Mouse (Mus musculus): ENCODE data around the gene Clybl. TPM values are rescaled to one million over a fixed set of nuclear protein-coding genes. Genes with fewer than 3 reads are reported as not detected.

Gene Clybl
- polyA plus RNA-seq, 1 experiment from 2014 or later = 28.8 TPM

GRCm38 (mm10) chr14:122405897-122406540, 224.5 kb downstream of the Clybl start:
- H3K4me3 ChIP-seq (ENCODE audit: low read depth, low read length) = peak overlapping the region; percentile 33
- DNase-seq (ENCODE audit: low spot score) (no peak), ATAC-seq (ENCODE audit: low FRiP score, low TSS enrichment) (no peak)
- H3K9me3 ChIP-seq (ENCODE audit: control insufficient read depth, low read length) = no peaks in the 10 kb centered on the region
- H3K36me3 ChIP-seq (ENCODE audit: control insufficient read depth, insufficient read depth, low read length) = no peaks in the 10 kb centered on the region
- peaks cover 5% of the 10 kb centered on the region; the same call in 1 of the 2 replicates for H3K27me3 ChIP-seq (ENCODE audit: control insufficient read depth, insufficient read depth, low read length)
- H3K4me1 ChIP-seq (replicated peaks; ENCODE audit: control insufficient read depth, insufficient read depth) = no peaks in the 10 kb centered on the region; the same call in 1 of the 2 replicates
- H3K9ac ChIP-seq (ENCODE audit: low read length) = no peak overlapping the region
- WGBS = 7% methylated on average over 18 of the region's 18 CpGs
- no peak overlapping the region for H3K27ac ChIP-seq (replicated peaks)
- TF ChIP-seq CTCF (IDR thresholded peaks at IDR 0.05; ENCODE audit: low read depth) = no peak
- peak overlapping the region; percentile 53 for H3K4me2 ChIP-seq (replicated peaks; ENCODE audit: low read depth)

- no peaks in the 10 kb centered on the region for H3K36me3 ChIP-seq (ENCODE audit: control insufficient read depth, insufficient read depth, low read length)
- no peaks in the 10 kb centered on the region for H3K9me3 ChIP-seq (ENCODE audit: control insufficient read depth, low read length)
- no peak overlapping the region for H3K9ac ChIP-seq (ENCODE audit: low read length)
- no peak for TF ChIP-seq EP300 (optimal IDR thresholded peaks at IDR 0.05)
- TF ChIP-seq CTCF (IDR thresholded peaks at IDR 0.05; ENCODE audit: low read depth) = no peak
- ATAC-seq (ENCODE audit: low FRiP score, low TSS enrichment) = 0 out of 2 replicates have a peak, but pooled peaks have one; percentile 26
- peaks cover 5% of the 10 kb centered on the region; the same call in 1 of the 2 replicates for H3K27me3 ChIP-seq (ENCODE audit: control insufficient read depth, insufficient read depth, low read length)
- peak overlapping the region; percentile 53 for H3K4me2 ChIP-seq (replicated peaks; ENCODE audit: low read depth)
- 5% methylated on average over 58 of the region's 58 CpGs for WGBS
- no peak for DNase-seq (ENCODE audit: low spot score)
- peak overlapping the region; percentile 33 for H3K4me3 ChIP-seq (ENCODE audit: low read depth, low read length)
- H3K4me1 ChIP-seq (replicated peaks; ENCODE audit: control insufficient read depth, insufficient read depth) = no peaks in the 10 kb centered on the region; the same call in 1 of the 2 replicates
- no peak overlapping the region for H3K27ac ChIP-seq (replicated peaks)
These were observed 225.2 kb downstream of the Clybl start for GRCm38 (mm10) chr14:122406541-122407219.

DNA sequence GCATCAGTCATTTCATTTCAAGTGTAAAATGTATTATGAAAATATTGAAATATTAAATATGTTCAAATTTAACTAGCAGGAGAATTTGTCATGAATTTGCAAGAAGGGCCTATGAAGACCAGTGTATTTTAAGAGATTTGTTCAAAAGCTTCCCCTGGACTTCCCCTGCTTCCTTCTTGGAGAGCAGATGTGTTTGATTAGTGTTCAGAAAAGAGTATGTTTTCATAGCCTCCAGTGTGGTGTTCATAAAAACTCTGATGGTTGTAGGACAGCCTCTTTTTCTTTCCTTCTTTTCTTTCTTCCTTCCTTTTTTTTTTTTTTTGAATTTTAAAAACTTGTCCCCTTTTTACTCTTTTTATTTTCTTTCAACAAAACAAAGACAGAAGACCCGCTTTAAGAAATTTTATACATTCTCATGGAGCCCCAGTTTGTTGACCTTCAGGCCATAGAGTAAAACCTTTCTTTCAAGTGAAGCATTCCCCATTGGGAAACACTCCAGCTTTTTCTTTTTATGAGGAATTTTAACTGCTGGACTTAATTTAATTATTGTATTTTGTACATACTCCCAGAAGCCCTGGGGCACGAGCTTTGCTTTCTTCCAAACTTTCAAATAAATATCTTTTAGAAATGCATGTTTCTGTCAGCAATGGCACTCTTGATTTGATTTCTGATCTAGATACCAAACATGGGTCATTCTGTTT, 231.5 kb downstream of the Clybl start:
- ATAC-seq (ENCODE audit: low FRiP score, low TSS enrichment) (no peak), DNase-seq (ENCODE audit: low spot score) (no peak)
- Histone ChIP-seq H3K27me3 (ENCODE audit: control insufficient read depth, insufficient read depth, low read length) (no peaks in the 10 kb centered on the region), H3K4me2 (replicated peaks; ENCODE audit: low read depth) (no peak overlapping the region), H3K9ac (ENCODE audit: low read length) (no peak overlapping the region), H3K4me3 (ENCODE audit: low read depth, low read length) (no peak overlapping the region), H3K4me1 (replicated peaks; ENCODE audit: control insufficient read depth, insufficient read depth) (no peaks in the 10 kb centered on the region), H3K27ac (replicated peaks) (no peak overlapping the region), H3K9me3 (ENCODE audit: control insufficient read depth, low read length) (no peaks in the 10 kb centered on the region), H3K36me3 (ENCODE audit: control insufficient read depth, insufficient read depth, low read length) (no peaks in the 10 kb centered on the region)
- WGBS = 70% methylated on average over 2 of the region's 2 CpGs
- no peak for TF ChIP-seq EP300 (optimal IDR thresholded peaks at IDR 0.05)
- no peak for TF ChIP-seq CTCF (IDR thresholded peaks at IDR 0.05; ENCODE audit: low read depth)

DNA sequence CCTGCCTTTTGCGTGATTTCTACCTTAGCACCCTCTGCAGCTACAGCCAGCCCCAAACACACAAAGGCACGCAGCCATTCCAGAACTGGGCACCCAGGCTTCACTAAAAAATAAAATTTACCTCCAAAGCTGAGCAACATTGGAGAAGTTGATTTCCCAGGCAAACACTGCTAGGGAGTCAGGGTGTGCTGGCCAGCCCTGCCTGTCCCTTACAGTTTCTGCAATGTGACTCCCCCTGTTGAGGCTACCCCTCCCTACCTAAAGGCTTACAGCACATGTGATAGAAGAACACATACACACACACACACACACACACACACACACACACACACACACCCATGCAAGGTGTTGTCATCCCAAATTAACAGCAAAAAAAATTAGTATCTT, 232.0 kb downstream of the Clybl start:
- no peaks in the 10 kb centered on the region for H3K36me3 ChIP-seq (ENCODE audit: control insufficient read depth, insufficient read depth, low read length)
- H3K27ac ChIP-seq (replicated peaks) = no peak overlapping the region
- no peak overlapping the region for H3K4me3 ChIP-seq (ENCODE audit: low read depth, low read length)
- no peak overlapping the region for H3K4me2 ChIP-seq (replicated peaks; ENCODE audit: low read depth)
- no peaks in the 10 kb centered on the region for H3K4me1 ChIP-seq (replicated peaks; ENCODE audit: control insufficient read depth, insufficient read depth)
- DNase-seq (ENCODE audit: low spot score) (no peak), ATAC-seq (ENCODE audit: low FRiP score, low TSS enrichment) (no peak)
- TF ChIP-seq EP300 (optimal IDR thresholded peaks at IDR 0.05) (no peak), CTCF (IDR thresholded peaks at IDR 0.05; ENCODE audit: low read depth) (no peak)
- whole genome bisulfite sequencing = 85% methylated on average over 2 of the region's 2 CpGs
- no peaks in the 10 kb centered on the region for H3K9me3 ChIP-seq (ENCODE audit: control insufficient read depth, low read length)
- H3K9ac ChIP-seq (ENCODE audit: low read length) = no peak overlapping the region
- H3K27me3 ChIP-seq (ENCODE audit: control insufficient read depth, insufficient read depth, low read length) = no peaks in the 10 kb centered on the region

- no peak for ATAC-seq (ENCODE audit: low FRiP score, low TSS enrichment)
- H3K27me3 ChIP-seq (ENCODE audit: control insufficient read depth, insufficient read depth, low read length) = no peaks in the 10 kb centered on the region
- no peak overlapping the region for H3K9ac ChIP-seq (ENCODE audit: low read length)
- no peak for DNase-seq (ENCODE audit: low spot score)
- H3K4me2 ChIP-seq (replicated peaks; ENCODE audit: low read depth) = no peak overlapping the region
- no peaks in the 10 kb centered on the region for H3K36me3 ChIP-seq (ENCODE audit: control insufficient read depth, insufficient read depth, low read length)
- H3K4me3 ChIP-seq (ENCODE audit: low read depth, low read length) = no peak overlapping the region
- WGBS = 89% methylated on average over 2 of the region's 2 CpGs
- no peak overlapping the region for H3K27ac ChIP-seq (replicated peaks)
- H3K4me1 ChIP-seq (replicated peaks; ENCODE audit: control insufficient read depth, insufficient read depth) = no peaks in the 10 kb centered on the region
- TF ChIP-seq EP300 (optimal IDR thresholded peaks at IDR 0.05) = no peak
- no peak for TF ChIP-seq CTCF (IDR thresholded peaks at IDR 0.05; ENCODE audit: low read depth)
- no peaks in the 10 kb centered on the region for H3K9me3 ChIP-seq (ENCODE audit: control insufficient read depth, low read length)
These were observed 233.3 kb downstream of the Clybl start for GRCm38 (mm10) chr14:122414786-122415185.

Measured in stomach, postnatal 0 days (tissue).